Mouse (Mus musculus) right cerebral cortex, postnatal 10 days (tissue): ENCODE results near the gene Rtn3.
A peak's percentile ranks its signal among the peaks of the same experiment; 100 is the strongest.

ENCODE experiments used
- DNase-seq, 2 experiments: peaks; one replicate each; pipeline ENCODE4 v3.0.0; 2021; ENCODE audit warnings: low spot score in 2 of 2

The Rtn3 gene

GRCm38 (mm10) chr19:7382248-7382902 lies 100.7 kb downstream of the Rtn3 start:
- DNase-seq, result peak; percentile 76 to 77

DNA sequence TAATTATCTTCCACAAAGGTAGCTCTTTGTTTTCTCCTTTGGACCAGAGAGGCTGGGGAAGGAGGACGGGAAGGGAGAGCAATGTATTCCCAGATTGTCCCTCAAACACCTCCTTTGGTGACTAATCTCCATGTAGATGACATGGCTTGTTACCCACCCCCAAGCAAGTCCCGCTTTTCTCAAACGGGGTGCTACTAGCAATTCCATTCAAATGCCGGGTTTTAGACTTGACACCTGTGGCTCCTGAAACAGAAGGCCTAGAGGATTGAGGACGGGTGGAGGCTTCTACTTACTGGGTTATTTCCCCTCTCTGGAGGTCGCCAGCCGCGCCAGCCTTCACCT lies 101.2 kb downstream of the Rtn3 start:
- DNase-seq, result no peak

DNA sequence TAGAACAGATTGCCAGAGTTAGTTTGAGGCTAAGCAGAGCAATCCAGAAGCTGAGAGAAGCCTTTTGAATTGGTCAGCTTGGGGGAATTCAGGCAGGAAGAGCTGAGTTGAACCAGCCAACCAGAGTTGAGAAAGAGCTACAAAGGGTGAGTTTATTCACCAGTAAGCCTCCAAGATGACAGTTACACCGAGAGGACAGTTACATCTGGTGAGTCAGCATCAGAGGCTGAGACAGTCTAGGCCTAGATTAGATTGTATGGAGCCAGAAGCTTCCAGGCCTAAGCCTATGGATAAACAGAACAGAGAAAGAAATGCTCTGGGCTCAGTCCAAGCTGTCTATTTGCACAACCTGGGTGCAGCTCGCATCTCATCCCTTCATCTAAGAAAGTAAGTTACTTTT lies 105.4 kb downstream of the Rtn3 start:
- DNase-seq, result no peak
